In the genomic region with DNA sequence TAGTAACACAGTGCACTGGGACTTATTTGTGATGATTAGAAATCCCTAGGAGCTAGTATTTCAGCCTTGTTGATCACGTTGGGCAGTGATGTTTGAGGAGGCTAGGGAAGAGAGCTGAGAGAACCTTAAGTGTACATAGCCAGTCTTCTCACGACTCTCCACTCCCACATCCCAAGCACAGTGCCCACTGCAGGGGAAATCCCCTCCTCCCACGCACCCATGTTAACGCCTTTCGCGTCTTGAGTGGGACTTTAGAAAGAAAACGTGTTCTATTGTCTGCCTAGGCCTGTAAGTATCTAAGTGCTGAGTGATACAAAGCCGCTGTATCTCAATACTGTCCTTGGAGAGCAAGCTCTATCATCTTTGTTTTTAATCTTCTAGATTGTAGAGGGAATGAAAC, we compare ENCODE assay signal across 26 mouse cellular contexts.
"Had no signal": no experiment of that assay in that cellular context is flagged by ENCODE, and none has a peak within 500 bp of the region (broad histone marks: within the 10 kb centered on the region; RNA-seq: fewer than 3 reads in every experiment).

No protein-coding gene starts in this region.

- DNase-seq: gastrocnemius, adult 2 months; gastrocnemius, postnatal 10 days; gastrocnemius, postnatal 25 days; heart, adult 18-20 months; heart, postnatal 10 days; heart, postnatal 4 days; kidney, adult 11 months; kidney, adult 2 months; kidney, adult 9 months; kidney, postnatal 10 days; kidney, postnatal 25 days; kidney, postnatal 4 days; liver; liver, embryonic 13.5 days had no signal

- H3K4me1 ChIP-seq: heart, embryonic 10.5 days; hindbrain, embryonic 10.5 days; hindbrain, embryonic 12.5 days; hindbrain, embryonic 15.5 days; limb, embryonic 10.5 days; limb, embryonic 12.5 days; liver, embryonic 13.5 days had no signal

- H3K9ac ChIP-seq: heart, embryonic 12.5 days; hindbrain, embryonic 12.5 days; hindbrain, embryonic 15.5 days; limb, embryonic 12.5 days; liver, embryonic 13.5 days had no signal

- H3K9me3 ChIP-seq: heart, embryonic 10.5 days; heart, embryonic 12.5 days; hindbrain, embryonic 10.5 days; hindbrain, embryonic 12.5 days; hindbrain, embryonic 15.5 days; limb, embryonic 10.5 days; limb, embryonic 12.5 days; liver, embryonic 13.5 days had no signal

- H3K27ac ChIP-seq: gastrocnemius, adult 2 months; heart, embryonic 10.5 days; hindbrain, embryonic 10.5 days; hindbrain, embryonic 12.5 days; hindbrain, embryonic 15.5 days; hindbrain, postnatal 0 days; layer of hippocampus, adult 2 months; left cerebral cortex, adult 2 months; limb, embryonic 10.5 days; limb, embryonic 12.5 days; liver, embryonic 13.5 days had no signal

- H3K27me3 ChIP-seq: heart, embryonic 12.5 days; hindbrain, embryonic 12.5 days; hindbrain, embryonic 15.5 days; limb, embryonic 12.5 days; liver, embryonic 13.5 days had no signal

- H3K4me2 ChIP-seq: heart, embryonic 12.5 days; hindbrain, embryonic 12.5 days; hindbrain, embryonic 15.5 days; limb, embryonic 12.5 days; liver, embryonic 11.5 days; liver, embryonic 13.5 days had no signal

- ATAC-seq: hindbrain, postnatal 0 days; intestine, embryonic 16.5 days had no signal

- H3K4me3 ChIP-seq: gastrocnemius, adult 2 months; heart, embryonic 10.5 days; heart, embryonic 12.5 days; hindbrain, embryonic 10.5 days; hindbrain, embryonic 12.5 days; hindbrain, embryonic 15.5 days; layer of hippocampus, adult 2 months; left cerebral cortex, adult 2 months; limb, embryonic 10.5 days; limb, embryonic 12.5 days; liver, embryonic 13.5 days had no signal
